Mouse (Mus musculus) embryonic fibroblast, embryonic 13.5 days (primary cell): Measurements from ENCODE around the gene Arhgef38.

ENCODE experiments used
- CTCF ChIP-seq: IDR thresholded peaks from 2 replicates; pipeline ENCODE4 v1.5.1; 2011; ENCODE audit warnings: mild to moderate bottlenecking, control low read depth, low read length, moderate library complexity, borderline replicate concordance; ENCODE audit not compliant: insufficient read depth
- POLR2A ChIP-seq: IDR thresholded peaks from 2 replicates; pipeline ENCODE4 v1.6.1; 2011; ENCODE audit warnings: low read depth, mild to moderate bottlenecking, control low read depth, low read length, moderate library complexity

- TF ChIP-seq CTCF (no peak), POLR2A (no peak)
Measured at GRCm38 (mm10) chr3:133202171-133202570, 32.6 kb downstream of the Arhgef38 start.
